Mouse (Mus musculus) thymus, adult 2 months (tissue): ENCODE measurements around the gene Nrip1. TPM values are rescaled to one million over a fixed set of nuclear protein-coding genes. Genes with fewer than 3 reads are reported as not detected.

Experiments
- DNase-seq: peaks from one replicate; pipeline ENCODE4 v3.0.0; 2021
- H3K27ac ChIP-seq: fragments of 200-500 bp; 2 replicates; pipeline ENCODE4 v1.5.1; 2012; ENCODE audit warnings: low read length, control low read depth; ENCODE audit not compliant: control insufficient read depth, insufficient read depth
- H3K27me3 ChIP-seq: fragments of 200-500 bp; 2 replicates; pipeline ENCODE4 v1.6.1; 2012; ENCODE audit warnings: mild to moderate bottlenecking, low read length, moderate library complexity, mixed read lengths; ENCODE audit not compliant: control insufficient read depth, insufficient read depth
- H3K36me3 ChIP-seq: fragments of 200-500 bp; 2 replicates; pipeline ENCODE4 v1.6.1; 2012; ENCODE audit warnings: mild to moderate bottlenecking, low read length, moderate library complexity; ENCODE audit not compliant: control insufficient read depth, insufficient read depth
- H3K4me1 ChIP-seq: fragments of 200-500 bp; replicated peaks from 2 replicates; pipeline ENCODE4 v1.6.1; 2012; ENCODE audit warnings: low read length; ENCODE audit not compliant: control insufficient read depth, insufficient read depth
- H3K4me3 ChIP-seq: fragments of 200-500 bp; 2 replicates; pipeline ENCODE4 v1.5.1; 2012; ENCODE audit warnings: mild to moderate bottlenecking, low read length, control low read depth, moderate library complexity; ENCODE audit not compliant: control insufficient read depth, insufficient read depth
- CTCF ChIP-seq: fragments of 200-500 bp; IDR thresholded peaks from 2 replicates; pipeline ENCODE4 v1.5.1; 2012; ENCODE audit warnings: mild to moderate bottlenecking, control low read depth, low read length, moderate library complexity, borderline replicate concordance; ENCODE audit not compliant: control insufficient read depth, poor library complexity, insufficient read depth; ENCODE audit errors: extremely low read depth
- POLR2A ChIP-seq: fragments of 200-500 bp; IDR thresholded peaks from 2 replicates; pipeline ENCODE4 v1.6.1; 2012; ENCODE audit warnings: mild to moderate bottlenecking, low read length, control low read depth, moderate library complexity; ENCODE audit not compliant: control insufficient read depth, poor library complexity, insufficient read depth; ENCODE audit errors: extremely low read depth
- WGBS: fragments of 180-500 bp; shearing (Covaris S2); methylation state at CpG from one replicate; pipeline ENCODE4 v1.1.7; 2018; 5-methylcytosine and 5-hydroxymethylcytosine counted together
- polyA plus RNA-seq: library from polyadenylated mRNA; depleted of rRNA; stranded (reverse); fragments of >200 nt; gene quantifications from 2 replicates; pipeline ENCODE4 v1.2.3, GENCODE M21; 2012

Nrip1 gene
- polyA plus RNA-seq, 1 experiment = 23.7 TPM

GRCm38 (mm10) chr16:76294550-76294949 is 79.1 kb downstream of the Nrip1 start:
- Histone ChIP-seq H3K4me1 (no peaks in the 10 kb centered on the region), H3K27ac (no peak overlapping the region), H3K27me3 (no peaks in the 10 kb centered on the region), H3K4me3 (no peak overlapping the region), H3K36me3 (peaks cover 50% of the 10 kb centered on the region)
- DNase-seq = no peak
- TF ChIP-seq CTCF (no peak), POLR2A (no peak)
- 96% methylated on average over 15 of the region's 15 CpGs for WGBS

GRCm38 (mm10) chr16:76293765-76294463 is 79.7 kb downstream of the Nrip1 start:
- no peak overlapping the region for H3K27ac ChIP-seq
- WGBS = 97% methylated on average over 20 of the region's 20 CpGs
- DNase-seq = no peak
- H3K27me3 ChIP-seq = no peaks in the 10 kb centered on the region
- H3K4me3 ChIP-seq = no peak overlapping the region
- no peaks in the 10 kb centered on the region for H3K4me1 ChIP-seq
- H3K36me3 ChIP-seq = peaks cover 52% of the 10 kb centered on the region
- TF ChIP-seq POLR2A (no peak), CTCF (no peak)

- Histone ChIP-seq H3K36me3 (peaks cover 52% of the 10 kb centered on the region), H3K4me3 (no peak overlapping the region), H3K4me1 (no peaks in the 10 kb centered on the region), H3K27me3 (no peaks in the 10 kb centered on the region), H3K27ac (no peak overlapping the region)
- TF ChIP-seq POLR2A = no peak
- TF ChIP-seq CTCF = no peak
- no peak for DNase-seq
- WGBS = 97% methylated on average over 21 of the region's 21 CpGs
These were observed 80.5 kb downstream of the Nrip1 start for GRCm38 (mm10) chr16:76293176-76293575.

- no peak for DNase-seq
- TF ChIP-seq POLR2A (no peak), CTCF (no peak)
- H3K4me1 ChIP-seq = no peaks in the 10 kb centered on the region
- no peak overlapping the region for H3K4me3 ChIP-seq
- no peak overlapping the region for H3K27ac ChIP-seq
- no peaks in the 10 kb centered on the region for H3K27me3 ChIP-seq
- peaks cover 56% of the 10 kb centered on the region for H3K36me3 ChIP-seq
- 97% methylated on average over 15 of the region's 15 CpGs for WGBS
These were observed 81.0 kb downstream of the Nrip1 start for GRCm38 (mm10) chr16:76292656-76293055.

- H3K4me3 ChIP-seq = no peak overlapping the region
- WGBS = 99% methylated on average over 14 of the region's 14 CpGs
These were observed 82.3 kb downstream of the Nrip1 start for GRCm38 (mm10) chr16:76291366-76291765.

GRCm38 (mm10) chr16:76289495-76289894 is 84.1 kb downstream of the Nrip1 start:
- no peak for DNase-seq
- H3K4me1 ChIP-seq = peaks cover 1% of the 10 kb centered on the region
- no peaks in the 10 kb centered on the region for H3K27me3 ChIP-seq
- H3K36me3 ChIP-seq = peaks cover 52% of the 10 kb centered on the region
- TF ChIP-seq CTCF = no peak
- TF ChIP-seq POLR2A = no peak
- H3K27ac ChIP-seq = no peak overlapping the region
- H3K4me3 ChIP-seq = no peak overlapping the region
- 89% methylated on average over 2 of the region's 2 CpGs for WGBS

More at GRCm38 (mm10) chr16:76291366-76291765, 82.3 kb downstream of the Nrip1 start:
- H3K27ac ChIP-seq = no peak overlapping the region
- no peak for DNase-seq
- TF ChIP-seq CTCF (no peak), POLR2A (no peak)
- no peaks in the 10 kb centered on the region for H3K4me1 ChIP-seq
- H3K36me3 ChIP-seq = peaks cover 56% of the 10 kb centered on the region
- no peaks in the 10 kb centered on the region for H3K27me3 ChIP-seq
